Mouse (Mus musculus): ENCODE results near the gene Zfp94. TPM values are rescaled to one million over a fixed set of nuclear protein-coding genes. Genes with fewer than 3 reads are reported as not detected.

The Zfp94 gene
- total RNA-seq, 1 experiment from 2014 or later = 6.6 TPM

DNA sequence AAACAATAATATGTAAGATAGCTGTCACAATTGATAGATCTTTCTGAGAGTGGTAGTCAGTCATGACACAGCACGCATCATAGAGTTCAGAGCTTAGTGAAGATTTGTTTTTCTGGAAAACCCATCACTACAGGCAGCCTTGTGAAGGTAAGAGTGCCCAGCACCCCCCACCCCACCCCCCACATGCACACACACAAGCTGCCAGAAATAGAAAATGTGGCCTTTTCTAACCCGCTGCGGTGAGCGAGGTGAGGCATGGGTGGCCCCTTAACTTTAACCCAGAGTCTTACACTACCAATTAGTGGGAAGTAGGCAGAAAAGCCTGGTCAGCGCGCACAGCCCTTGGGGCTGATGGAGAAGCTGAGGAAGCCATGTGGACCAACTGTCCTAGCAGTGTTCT is 45.3 kb downstream of the Zfp94 start:
- no peak for DNase-seq

DNA sequence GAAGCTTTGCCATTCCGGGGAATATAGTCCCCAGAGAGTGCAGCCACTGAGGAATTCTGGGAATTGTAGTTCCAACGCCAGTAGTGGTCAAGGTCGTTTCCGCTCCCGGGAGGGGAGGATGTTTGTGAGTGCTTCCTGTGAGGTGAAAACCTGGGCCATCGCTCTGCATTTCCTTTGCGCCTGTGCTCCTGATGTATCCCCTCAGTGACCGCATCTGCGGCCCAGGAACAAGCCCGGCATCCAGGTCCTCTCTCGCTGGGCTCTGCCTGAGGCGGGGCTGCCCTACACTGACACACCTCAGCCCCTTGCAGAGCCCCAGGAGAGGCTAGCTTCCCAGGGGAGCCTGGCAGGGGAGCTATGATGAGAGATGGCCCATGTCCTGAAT is 46.2 kb downstream of the Zfp94 start, which contains the start of gene Zfp93:
Gene Zfp93 (plus strand): TSS at position 133 of the 385 bp plus-strand sequence.
- peak; percentile 73 for DNase-seq

DNA sequence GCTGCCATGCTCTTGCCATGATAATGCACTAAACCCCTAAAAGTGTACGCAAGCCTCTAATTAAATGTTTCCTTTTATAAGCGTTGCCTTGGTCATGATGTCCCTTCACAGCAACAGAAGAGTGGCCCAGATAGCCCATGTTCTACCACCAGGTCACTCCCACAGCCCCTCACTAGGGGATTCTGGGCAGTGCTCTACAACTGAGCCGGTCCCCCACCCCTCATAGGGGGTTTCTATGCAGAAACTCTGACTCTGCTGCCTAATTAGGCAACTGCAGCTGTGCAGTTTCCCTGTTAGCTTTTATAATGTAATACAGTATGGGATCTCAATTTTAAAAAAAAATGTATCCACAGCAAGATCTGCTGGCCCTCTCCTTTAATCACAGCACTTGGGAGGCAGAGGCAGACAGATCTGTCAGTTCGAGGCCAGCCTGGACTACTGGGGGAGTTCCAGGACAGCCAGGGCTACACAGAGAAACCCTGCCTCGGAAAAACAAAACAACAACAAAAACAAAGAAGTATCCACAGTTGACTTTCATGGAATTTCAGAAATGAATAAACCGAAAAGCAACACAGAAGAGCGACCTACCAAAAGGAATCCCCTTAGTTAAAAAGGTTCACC is 46.7 kb downstream of the Zfp94 start:
- DNase-seq = no peak

DNA sequence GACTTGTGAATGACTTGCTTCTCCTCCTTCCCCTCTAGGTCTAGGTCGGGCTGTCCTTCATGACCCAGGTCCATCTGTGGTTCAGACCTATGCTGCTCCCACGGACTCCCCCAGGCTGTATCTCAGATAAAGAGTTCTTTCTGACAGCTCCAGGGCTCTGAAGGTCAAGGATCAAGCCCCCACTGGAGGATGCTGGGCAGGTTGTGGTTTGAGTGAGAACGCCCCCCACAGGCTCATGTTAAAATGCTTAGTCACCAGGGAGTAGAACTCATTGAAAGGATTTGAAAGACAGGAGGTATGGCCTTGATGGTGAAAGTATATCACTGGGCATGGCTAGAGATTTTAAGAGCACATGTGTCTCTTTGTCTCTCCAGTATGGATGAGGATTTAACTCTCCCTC is 47.2 kb downstream of the Zfp94 start:
- no peak for DNase-seq

DNA sequence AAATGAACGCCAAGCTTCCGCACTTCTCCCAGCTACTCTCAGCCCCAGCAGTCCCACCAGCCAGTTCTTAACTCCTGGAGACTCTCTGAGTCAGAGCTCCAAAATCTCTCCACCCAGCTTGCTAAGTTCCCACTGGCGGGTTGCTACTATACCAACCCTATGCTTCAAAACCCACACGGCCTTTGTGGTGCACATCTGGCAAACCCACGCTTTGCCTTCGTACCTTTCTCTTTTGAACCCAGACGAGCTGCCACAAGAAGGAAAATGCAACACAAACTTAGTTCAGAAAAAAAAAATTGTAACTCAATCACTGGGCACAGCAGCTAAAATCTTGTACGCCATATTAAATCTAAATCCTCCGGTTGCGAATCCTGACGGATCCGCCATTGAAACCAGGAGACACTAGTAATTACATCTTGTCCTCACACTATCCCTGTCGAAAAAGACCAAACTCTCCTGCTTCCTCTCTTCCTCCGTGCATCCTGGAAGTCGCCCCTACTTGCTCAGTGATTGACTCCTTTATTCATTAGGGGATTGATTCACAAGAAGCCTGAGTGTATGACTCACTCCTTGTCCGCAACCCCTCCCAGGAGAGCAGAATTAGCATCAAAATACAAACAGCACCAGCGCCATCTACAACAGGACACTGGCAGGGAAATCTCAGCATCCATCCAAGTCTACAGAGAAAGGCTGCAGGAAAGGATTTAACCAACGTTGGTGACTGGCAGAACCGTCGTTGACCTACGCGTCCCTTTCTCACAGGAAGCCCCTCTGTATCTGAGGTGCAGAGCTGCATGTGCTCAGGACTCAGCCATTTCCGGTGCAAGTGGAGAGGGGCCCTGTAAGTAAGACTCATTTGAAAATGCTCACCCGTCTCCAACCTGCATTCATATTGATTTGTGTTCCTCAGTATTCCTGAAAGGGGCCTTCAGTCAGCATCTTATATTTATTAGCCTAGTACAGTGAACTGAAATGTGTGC is 48.0 kb downstream of the Zfp94 start:
- DNase-seq = no peak

DNA sequence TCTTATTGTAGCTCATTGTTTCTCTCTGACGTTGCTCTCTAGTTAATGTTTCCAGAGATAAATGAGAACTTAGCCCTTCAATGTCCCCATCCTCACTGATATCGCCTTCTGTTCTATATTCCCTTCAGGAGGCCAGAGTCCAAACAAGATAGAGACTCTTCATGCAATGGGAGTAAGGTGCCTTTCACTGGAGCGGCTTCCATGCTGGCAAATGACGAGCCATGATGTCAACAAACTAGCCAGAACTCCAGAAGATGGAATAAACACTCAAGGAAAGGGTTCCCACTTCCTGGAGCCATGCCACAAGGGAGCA is 56.5 kb downstream of the Zfp94 start:
- no peak for DNase-seq

DNA sequence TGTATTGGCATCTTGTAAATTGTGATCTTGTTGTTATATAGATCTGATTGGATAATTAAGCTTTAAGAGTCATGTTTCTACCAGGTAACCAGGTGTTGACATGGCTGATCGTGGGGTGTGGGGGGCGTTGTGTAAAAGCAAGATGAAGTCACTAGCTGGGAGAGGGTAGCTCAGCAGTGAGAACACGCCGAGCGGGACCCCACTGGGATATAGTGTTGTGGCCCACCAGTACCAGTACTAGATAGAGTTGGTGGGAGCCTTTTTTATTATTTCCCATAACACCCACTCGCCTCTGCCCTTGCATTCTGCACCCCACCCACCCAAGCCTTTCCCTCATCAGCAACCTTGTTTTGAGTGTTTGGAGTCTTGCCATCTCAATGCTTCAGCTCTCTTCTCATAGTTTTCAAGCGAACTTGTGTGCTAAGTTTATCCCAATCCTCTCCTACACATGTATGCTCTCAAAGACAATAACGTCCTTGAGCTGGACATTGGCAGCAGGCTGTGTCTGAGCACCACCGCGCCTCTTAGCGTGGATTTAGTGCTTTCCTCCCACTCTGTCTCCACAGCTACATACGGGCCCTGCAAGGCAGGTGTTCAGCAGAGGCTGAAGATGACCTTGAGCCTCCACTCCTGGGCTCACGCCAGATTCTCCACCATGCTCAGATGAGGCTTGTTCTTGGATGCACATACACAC is 57.0 kb downstream of the Zfp94 start:
- no peak for DNase-seq

DNA sequence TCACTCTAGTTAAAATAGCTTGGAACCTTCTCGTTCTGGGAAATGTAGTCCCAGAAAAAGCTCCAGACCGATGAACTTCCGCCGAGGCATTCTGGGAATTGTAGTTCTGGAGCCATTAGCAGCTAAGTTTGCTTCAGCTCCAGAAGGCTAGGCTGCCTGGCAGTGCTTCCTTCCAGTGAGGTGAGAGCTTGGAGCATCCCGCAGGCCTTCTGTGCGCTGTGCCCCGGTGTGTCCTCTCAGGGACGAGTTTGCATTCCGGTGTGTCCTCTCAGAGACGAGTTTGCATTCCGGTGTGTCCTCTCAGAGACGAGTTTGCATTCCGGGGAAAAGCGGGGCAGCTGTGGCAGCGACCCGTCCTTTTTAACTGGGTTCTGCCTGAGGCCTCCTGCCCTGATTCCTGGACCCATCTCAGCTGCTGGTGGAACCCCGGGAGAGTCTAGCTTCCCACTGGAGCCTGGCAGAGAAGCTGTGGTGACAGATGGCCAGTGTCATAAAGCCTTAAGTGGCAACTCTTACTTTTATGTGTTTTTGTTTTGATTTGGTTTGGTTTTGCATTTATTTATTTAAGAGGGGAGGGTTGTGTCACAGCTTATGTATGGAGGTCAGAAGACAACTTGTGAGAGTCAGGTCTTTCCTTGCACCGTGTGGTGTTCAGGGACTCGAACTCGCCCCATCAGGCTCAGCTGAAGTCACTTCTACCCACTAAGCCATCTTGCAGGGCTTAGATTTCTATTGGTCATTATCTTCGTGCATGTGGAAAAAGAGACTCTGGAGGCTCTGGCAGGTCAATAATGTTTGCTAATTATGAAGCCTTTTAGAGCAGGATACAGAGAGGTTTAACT is 61.6 kb downstream of the Zfp94 start, which contains the start of gene Zfp108:
Gene Zfp108 (plus strand): TSS at position 162 of the 842 bp plus-strand sequence.
- DNase-seq = peak; percentile 71

DNA sequence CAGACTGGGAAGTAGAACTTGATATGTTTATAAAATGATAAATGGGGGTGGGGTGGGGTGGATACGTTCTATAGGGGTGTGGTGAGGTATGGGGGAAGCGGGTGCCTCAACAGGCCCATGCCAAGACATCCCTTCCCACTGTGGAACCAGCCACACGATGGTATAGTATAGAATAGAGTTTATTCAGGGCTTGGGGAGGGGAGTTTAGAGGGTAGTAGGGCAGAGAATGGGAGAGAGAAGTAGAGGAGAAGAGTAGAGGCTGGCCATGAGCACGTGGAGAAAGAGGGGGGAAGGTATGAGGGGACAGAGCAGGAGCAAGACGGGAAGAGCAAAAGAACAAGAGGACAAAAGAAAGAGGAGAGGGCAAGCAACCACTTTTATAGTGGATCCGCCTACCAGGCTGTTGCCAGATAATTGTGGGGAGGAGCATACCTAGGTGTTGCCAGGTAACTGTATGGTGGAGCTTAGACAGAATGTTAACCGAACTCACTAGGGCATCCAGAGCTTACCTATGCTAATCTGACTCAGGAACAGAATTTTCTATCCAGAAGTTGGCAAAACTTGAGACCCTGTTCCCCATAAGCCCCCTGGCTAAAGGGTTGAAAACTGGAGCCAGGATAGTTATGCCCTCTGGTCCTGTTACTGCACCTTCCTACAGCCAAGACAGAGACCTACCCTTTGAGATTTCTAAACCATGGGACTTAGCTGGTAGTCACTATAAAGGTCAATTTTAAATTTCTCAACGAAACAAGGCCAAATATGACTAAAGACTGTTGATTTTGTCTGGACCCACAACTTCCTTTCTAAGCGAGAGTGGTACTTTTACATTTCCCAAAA is 62.5 kb downstream of the Zfp94 start:
- DNase-seq = no peak

Small RNAs within 50 kb of the gene (microRNA-seq; reads per million reads assigned to microRNA genes)
- gene Gm27592 = 0 reads per million in 2 experiments

Other genes starting within 250 kb of the Zfp94 start
- 26.6 and 27.0 TPM in 2 replicates for gene Zfp180, start 234.7 kb downstream of the Zfp94 start, total RNA-seq (2021)
- gene Zfp112, start 204.4 kb downstream of the Zfp94 start, total RNA-seq (2021) = 5.4 and 6.1 TPM in 2 replicates
- 11.1 and 11.3 TPM in 2 replicates for gene Zfp235, start 182.5 kb downstream of the Zfp94 start, total RNA-seq (2021)
- gene Zfp114, start 141.6 kb downstream of the Zfp94 start, total RNA-seq (2021) = 0.29 and 0.58 TPM in 2 replicates
- gene Zfp111, start 105.2 kb downstream of the Zfp94 start, total RNA-seq (2021) = 9.7 and 9.9 TPM in 2 replicates
- gene Zfp109, start 79.1 kb downstream of the Zfp94 start, total RNA-seq (2021) = 4.5 and 6.5 TPM in 2 replicates
- gene Zfp108, start 61.9 kb downstream of the Zfp94 start, total RNA-seq (2021) = 3.3 and 4.1 TPM in 2 replicates
- gene Zfp93, start 46.2 kb downstream of the Zfp94 start, total RNA-seq (2021) = 7.2 and 8.7 TPM in 2 replicates
- 10.1 and 11.5 TPM in 2 replicates for gene Zfp61, start 15.4 kb downstream of the Zfp94 start, total RNA-seq (2021)
- gene Tescl, start 17.3 kb upstream of the Zfp94 start, total RNA-seq (2021) = 1.0 and 1.1 TPM in 2 replicates
- gene Lypd5, start 32.5 kb upstream of the Zfp94 start, total RNA-seq (2021) = not detected in 2 replicates
- 0.21 TPM in 1 of 2 replicates, not detected in the other for gene Kcnn4, start 53.6 kb upstream of the Zfp94 start, total RNA-seq (2021)
- gene Smg9, start 83.0 kb upstream of the Zfp94 start, total RNA-seq (2021) = 26.6 and 29.1 TPM in 2 replicates
- gene Irgc1, start 135.6 kb upstream of the Zfp94 start, total RNA-seq (2021) = not detected in 2 replicates
- 5.6 and 7.8 TPM in 2 replicates for gene Plaur, start 145.8 kb upstream of the Zfp94 start, total RNA-seq (2021)
- gene Cadm4, start 165.4 kb upstream of the Zfp94 start, total RNA-seq (2021) = 2.4 and 3.8 TPM in 2 replicates
- 6.2 and 7.0 TPM in 2 replicates for gene Zfp428, start 190.3 kb upstream of the Zfp94 start, total RNA-seq (2021)
- gene AC161166.1, start 195.8 kb upstream of the Zfp94 start, total RNA-seq (2021) = not detected in 2 replicates
- gene Irgq, start 214.0 kb upstream of the Zfp94 start, total RNA-seq (2021) = 24.5 and 29.5 TPM in 2 replicates
- gene Pinlyp, start 229.5 kb upstream of the Zfp94 start, total RNA-seq (2021) = not detected in 2 replicates
- 38.0 and 51.2 TPM in 2 replicates for gene Xrcc1, start 229.6 kb upstream of the Zfp94 start, total RNA-seq (2021)